Mouse (Mus musculus) right cerebral cortex, postnatal 36 days (tissue): ENCODE data around the gene Vps29.
A peak's percentile ranks its signal among the peaks of the same experiment; 100 is the strongest.
"Not testable (repeated sequence)": the region's sequence is repeated elsewhere in the genome, so short reads cannot be mapped to it uniquely, and the experiment has no call there.

ENCODE experiments used
- DNase-seq, 2 experiments: peaks; one replicate each; pipeline ENCODE4 v3.0.0; 2022; ENCODE audit warnings: low spot score in 2 of 2, mixed read lengths in 1 of 2

Gene Vps29

DNA sequence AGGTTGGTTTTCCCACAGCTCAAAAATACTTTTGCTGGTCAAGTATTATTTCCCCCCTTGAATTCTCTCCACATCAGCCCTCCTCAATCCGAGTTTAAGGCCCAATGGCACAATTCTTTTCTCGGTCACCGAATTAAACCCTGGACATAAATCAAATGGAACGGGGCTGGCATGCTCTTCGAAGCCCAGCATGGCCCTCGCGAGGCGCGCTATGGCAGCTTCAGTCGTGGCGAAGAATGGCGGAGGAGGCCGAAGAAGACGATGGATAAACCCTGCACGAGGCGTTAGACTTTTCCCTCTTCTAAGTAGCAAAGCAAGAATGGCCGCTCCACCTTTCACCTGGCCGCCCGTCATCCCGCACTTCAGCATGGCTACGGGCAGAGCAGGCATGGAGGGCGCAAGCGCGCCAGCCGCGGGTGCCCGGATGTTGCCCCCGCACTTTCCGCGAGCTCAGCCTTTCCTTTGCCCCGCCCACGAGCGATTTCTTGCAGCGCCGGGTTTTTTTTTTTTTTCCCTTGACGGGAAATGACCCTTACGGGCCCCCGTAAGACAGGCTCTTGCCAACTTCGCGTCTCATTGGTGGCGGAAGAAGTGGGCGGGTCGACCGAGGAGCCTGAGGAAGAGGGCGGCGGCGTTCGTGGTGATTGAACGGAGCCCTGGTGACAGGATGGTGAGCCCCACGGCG is at the start of gene Vps29, which contains the start of gene Rad9b:
TSS of gene Vps29 (plus strand) at position 563 of the 685 bp plus-strand sequence.
TSS of gene Rad9b (minus strand) at position 427 of the 685 bp plus-strand sequence.
- DNase-seq = peak; percentile 94

DNA sequence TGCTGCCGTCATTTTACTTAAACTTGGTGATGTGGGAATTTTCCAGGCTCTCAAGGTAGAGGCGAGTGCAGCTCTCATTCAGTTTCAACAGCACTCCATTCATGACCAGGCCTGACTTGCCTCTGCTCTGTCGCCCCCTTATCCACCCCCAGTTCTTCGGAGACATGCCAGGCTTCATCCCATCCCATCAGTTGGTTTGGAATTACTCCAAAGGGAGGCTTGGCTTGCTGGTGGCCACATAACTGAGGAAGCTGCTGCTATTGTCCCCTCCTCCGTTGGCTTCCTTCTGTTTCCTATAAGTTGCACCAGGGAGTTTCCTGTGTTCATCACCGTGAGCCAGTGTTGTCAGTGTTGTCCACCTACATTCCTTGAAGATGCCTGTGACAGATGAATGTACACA is 49.6 kb upstream of the Vps29 start:
- DNase-seq = no peak

DNA sequence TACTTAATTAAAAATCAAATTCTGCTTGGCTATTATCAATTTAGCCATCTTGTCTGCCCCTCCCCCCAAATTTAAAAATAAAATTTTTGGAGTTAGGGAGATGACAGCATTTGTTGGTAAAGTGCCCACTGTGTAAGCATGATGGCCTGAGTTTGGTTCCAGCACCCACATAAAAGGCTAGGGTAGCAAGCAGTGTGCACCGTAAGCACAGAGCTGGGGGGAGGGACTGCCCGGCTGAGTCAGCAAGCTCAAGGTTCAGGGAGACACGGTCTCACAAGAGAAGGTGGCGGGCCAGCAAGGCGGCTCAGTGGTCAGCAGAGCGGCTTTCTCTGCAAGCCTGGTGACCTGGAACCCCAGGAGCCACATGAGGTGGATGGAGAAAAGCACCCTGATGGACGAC is 48.7 kb upstream of the Vps29 start:
- DNase-seq = no peak

DNA sequence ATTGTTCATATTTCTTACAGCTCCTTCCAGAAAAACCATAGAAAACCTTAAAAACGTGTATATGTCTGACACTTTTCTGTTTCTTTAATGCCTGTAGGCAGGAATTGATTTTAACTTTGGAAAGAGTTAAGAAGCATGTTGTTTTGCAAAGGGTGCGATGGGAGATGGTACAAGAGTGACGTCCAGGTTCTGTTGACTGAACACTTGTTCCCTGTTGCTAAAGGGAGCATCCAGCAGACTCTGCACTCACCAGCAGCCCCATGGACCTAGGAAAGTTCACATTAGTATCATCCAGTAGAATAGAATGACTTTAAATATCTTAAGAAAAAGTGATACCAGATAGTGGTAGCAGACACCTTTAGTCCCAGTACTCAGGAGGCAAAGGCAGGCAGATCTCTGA is 47.6 kb upstream of the Vps29 start:
- no peak for DNase-seq

DNA sequence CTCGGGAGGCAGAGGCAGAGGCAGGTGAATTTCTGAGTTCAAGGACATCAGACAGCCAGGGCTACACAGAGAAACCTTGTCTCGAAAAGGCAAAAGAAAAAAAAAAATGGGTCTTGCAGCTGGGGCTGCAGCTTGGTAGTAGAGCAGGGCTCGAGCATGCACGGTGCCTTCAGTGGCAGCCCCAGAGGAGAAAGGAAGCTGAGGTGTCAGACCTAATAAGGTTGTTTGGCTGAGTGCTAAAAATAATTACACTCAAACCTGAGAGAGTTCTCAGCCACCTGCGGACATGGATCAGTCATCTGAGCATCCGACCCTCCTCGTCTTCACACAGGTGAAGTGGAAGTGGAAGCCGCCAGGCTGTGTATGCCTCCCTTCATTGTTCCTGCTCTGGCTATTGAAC is 43.5 kb upstream of the Vps29 start:
- DNase-seq = no peak

DNA sequence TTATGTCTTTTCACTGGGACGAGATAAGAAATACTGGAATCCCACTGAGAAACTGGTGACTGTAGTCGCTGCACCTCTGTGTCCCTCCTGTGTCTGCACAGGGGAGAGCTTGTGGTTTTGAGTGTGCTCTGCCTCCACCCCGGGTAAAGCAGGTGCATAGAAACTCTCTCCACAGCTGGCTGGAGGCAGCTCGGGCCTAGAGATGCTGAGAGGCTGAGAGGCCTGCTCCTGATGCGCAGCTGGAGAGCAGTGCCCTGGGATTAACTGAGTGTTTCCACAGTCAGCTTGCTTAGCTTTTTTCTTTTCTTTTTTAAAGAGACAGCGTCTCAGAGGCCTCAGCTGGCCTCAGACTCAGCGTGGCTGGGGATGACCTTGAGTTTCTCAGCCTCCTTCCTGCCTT is 42.5 kb upstream of the Vps29 start:
- no peak for DNase-seq

DNA sequence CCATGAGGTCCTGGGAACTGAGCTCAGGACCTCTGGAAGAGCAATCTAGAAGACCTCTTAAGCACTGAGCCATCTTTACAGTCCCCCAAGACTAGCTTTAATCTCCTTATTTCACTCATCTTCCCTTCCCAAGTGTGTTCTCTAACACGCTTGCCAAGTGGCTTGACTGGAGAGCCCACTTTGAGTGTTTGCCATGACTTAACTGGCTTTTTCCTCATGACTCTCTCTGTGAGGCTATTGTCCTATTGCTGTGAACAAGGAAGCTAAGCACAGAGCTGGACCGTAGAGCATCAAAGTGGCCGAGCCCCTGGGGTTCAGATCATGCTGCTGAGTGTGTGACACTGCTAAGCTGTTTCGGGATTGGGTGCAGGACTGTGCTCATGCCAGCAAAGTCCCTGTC is 41.8 kb upstream of the Vps29 start:
- DNase-seq = no peak

DNA sequence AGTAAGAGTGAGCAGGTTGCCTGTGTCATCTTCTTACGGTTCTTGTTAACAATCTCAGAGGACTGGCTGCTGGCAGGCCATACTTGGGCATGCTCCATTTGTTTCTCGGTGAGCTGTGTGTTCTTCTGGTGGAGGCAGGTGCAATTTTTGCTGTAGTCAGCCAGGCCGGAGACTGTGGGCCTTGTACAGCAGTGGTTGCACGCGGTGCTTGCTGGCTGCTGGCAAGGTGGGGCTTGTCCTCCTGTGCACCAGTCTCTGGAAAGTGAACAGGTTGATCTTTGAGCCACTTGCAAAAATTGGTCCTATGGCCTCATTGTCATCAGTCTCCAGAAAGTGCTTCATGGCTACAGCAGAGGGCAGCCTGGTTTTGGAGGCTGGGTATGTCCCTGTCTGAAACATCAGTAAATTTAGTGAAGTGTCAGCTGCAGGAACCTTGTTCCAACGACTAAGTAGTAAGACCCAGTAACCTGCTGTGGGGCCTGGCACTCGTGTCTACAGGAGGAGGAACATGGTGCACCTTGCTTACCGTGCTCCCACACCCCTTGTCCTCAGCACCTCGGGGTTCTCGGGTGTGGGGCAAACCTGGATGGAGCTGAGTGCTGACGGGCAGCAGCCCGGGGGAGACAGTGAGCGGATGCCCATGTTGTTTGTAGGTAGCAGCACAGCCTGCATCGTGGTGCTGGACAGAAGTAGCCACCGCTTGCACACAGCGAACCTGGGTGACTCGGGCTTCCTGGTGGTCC is 41.1 kb upstream of the Vps29 start:
- DNase-seq = no peak

DNA sequence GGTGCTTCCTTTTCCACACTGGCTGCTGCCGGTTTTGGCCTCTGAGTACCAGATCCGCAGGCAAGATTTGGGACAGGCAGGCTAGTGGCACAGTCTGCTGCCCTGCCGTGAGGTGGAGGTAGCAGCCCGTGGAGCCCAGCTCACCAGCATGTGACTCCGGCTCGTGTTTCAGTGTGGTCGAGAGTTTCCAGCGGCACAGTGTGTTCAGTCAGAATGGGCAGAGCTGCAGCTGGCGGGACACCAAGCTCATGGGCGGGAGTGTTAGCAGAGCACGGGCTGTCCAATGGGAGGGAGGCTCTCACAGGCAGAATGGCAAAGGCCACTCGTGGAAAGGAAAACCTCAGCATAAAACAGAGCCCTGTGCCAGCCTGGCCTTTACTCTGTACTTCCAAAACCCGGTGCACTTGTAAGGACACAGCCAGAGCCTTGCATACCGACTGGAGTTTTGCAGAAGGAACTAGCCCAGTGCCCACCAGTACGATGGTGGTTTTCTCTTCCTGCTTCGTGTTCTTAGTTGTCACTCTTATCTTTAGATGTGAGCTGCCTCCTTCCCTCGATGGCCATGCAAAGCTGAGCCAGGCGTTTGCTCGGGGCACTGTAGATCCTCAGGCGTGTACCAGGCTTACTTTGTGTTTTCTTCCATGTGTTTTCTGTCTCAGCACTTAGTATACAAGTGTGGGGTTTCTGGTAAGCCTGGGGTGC is 39.1 kb upstream of the Vps29 start:
- peak; percentile 90 to 94 for DNase-seq

DNA sequence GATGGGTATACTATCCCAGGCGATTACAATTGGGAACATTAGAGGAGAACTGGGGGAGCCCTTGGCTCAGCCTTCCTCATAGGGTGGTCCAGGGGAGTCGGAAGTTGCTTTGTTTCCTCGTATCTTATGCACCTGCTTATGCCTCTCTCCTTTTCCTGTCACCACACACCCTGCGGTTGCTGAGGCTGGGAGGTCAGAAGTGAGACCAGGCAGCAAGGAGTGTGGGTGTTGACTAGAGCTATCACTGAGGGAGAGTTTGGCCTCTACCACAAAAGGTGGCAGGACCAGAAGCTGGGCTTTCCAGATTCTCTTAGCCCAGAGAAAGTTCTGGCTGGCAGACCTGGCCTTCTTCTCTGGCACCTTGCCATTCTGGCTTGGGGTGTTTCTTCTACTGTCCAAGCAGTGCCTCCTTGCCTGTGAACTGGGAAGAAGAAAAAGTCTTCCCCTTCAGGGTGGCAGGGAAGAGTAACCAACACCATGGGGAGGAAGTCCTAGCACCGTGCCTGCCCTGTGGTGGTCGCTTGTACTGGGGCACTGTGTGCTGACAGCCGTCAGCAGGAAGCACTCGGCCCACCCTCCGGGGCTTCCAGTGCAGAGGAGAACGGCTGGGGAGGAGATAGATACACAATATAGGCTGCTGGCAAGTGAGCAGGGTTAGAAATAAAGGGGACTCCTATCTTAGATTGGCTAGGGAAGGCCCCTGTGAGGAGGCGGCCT is 36.7 kb upstream of the Vps29 start:
- no peak for DNase-seq

DNA sequence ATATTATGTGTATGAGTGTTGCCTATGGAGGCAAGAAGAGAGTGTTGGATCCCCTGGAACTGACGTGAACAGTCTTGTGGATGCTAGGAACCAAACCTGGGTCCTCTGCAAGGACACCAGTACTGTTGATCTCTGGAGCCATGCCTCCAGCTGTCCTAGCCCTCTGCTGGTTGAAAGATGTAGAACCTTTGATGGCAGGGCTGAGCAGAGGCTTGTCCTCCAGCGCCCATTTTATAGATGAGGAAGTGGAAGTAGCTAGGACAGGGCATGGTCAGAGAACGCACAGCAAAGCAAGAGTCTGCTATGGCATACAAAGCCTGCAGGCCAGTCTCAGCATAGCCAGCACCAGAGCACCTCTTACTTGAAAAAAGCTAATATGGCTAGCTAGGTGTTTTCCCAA is 36.1 kb upstream of the Vps29 start:
- DNase-seq = no peak

DNA sequence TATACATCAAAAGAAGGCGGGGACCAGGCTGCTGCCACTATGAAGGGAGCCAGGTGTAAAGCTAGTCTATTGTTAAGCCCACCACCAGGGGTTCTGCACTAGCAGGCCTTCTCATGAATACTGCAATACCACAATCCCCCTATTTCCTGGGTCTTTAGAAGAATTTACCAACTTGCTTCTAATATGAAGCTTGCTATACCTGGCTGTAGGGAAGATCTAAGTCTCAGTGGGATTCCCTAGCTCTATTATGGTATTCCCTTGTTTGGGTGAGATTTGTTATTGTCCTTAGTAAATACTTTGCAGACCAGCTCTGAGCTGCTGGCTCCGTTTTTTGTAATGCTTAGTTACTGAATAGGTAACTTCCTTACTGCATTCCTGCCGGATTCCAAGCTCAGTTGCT is 35.2 kb upstream of the Vps29 start:
- DNase-seq = not testable (repeated sequence)

DNA sequence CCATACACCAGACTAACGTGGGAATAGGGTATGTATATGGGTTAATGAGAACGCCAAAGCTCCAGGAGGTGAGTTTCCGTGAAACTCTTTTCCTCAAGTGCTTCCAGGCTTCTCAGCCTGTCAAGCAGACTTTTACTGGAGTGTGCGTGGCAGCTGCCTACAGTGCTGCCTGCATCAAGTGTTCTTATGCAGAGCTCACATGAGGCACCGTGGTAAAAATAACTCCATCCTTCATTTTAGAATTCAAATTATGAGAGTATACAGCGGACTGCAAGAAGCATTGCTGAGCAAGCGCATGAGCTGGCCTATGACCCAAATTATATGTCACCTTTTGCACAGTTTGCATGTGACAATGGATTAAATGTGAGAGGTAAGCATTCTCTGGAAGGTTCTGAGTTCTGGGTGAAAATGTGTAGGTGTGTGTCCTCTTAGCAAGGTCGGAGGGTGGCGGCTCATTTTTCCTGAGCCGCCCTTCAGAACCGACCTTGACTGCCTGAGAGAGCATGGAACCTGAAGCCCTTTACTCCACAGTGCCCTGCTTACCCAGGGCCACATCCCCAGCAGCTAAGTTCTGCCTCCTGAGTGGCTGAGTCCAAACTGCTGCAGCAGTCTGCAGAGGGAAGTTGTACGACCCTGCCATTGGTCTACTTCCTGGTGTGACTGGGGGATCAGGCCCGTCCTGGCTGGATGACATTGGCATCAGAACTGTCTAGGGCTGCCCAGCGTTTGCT is 34.5 kb upstream of the Vps29 start:
- DNase-seq = peak in 1 of 2 experiments; percentile 66

DNA sequence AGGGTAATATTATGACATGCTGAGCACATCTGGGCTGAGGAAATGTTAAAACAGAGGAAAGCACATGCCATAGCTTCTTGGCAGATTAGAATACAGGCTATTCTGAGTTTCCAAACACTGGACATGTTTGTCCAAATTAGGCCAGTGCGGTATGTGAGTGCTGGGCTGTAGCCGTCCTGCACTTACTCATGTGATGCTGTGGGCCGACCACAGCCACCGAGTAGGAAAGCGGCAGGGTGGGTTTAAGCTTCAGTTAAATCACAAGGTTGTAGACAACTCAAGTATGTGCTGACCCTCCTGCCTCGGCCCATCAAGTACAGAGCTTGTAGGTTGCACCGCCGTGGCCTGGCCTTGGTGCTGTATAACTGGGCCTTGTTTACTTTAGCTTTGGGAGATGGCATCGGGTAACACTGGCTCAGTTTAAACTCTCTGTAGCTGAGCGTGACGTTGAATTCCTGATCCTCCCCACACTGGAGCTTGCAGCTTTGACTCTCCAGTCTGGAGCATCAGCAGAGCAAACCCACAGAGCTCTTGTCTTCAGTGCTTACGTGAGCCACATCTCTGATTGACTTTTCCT is 33.9 kb upstream of the Vps29 start:
- DNase-seq = no peak

DNA sequence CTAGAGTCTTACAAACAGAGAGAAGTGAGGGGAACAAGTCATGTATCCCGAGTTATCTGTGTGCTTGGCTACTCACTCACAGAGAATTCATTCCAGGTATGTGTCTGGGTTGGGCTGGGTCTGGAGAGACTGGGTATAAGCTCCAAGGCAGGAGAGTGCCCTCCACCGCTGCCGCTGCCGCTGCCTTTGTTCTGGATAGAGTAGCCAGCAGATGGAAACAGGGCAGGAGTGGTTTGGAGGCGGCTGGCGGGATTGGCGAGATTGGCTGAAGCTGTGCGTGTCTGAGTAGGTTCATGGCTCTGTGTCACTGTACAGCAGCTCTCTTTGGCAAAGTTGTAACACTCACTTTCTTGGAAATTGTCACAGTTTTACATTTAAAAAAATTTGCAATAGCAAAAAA is 30.6 kb upstream of the Vps29 start:
- no peak for DNase-seq

DNA sequence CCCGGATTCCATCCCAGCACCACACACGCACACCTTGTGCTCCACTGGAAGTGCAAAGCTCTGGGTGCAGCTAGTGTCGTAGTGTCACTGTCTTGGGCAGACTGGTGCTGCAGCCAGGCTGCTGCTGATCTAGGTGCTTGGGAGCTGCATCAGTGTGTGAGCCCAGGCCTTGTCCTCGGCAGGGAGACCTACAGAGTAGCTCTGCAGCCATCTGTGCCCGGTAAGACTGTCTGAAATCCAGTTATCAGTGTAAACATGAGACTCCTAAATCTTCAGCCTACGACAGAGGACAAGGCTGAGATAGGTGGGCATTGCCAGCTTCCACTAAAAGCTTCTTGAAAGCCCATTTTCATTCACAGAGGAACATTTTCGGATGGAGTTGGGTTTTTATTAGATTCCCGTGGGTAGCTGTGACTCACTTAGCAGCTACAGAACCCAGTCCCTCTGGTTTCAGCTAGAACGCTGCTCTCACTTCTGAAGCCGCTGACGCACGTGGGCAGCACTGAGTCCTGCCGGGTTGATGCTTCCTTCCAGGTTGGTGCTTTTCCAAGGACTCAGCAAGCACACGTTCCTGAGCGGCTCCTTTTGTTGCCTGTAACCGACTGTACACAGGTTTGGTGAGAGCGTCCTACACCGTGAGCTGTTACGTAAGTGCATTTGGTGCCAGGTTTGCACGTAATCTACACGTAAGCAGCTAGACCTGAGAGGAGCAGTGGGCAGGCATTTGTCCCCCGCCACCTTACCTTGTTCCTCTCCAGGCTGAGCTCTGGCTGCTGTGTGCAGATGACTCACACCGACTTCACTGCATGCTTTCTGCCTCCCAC is 29.3 kb upstream of the Vps29 start:
- DNase-seq = peak; percentile 88 to 94

DNA sequence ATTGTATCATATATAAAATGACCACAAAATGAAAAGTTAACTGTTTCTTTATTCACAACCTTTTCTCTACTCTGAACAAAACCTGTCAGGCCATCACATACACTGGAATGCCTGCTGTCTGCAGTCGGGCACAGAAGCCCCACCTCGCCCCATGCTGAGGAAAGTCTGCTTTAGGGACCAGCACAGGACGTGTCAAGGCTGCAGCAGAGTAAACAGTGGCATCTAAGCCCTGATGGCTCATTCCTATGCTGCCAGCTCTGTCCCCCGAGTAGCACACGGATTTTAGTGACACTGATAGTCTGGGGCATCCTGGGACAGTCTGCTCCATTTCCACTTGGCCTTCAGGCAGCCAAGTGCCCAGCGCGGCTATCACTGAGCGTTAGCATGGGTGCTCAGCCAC is 28.7 kb upstream of the Vps29 start:
- no peak for DNase-seq

DNA sequence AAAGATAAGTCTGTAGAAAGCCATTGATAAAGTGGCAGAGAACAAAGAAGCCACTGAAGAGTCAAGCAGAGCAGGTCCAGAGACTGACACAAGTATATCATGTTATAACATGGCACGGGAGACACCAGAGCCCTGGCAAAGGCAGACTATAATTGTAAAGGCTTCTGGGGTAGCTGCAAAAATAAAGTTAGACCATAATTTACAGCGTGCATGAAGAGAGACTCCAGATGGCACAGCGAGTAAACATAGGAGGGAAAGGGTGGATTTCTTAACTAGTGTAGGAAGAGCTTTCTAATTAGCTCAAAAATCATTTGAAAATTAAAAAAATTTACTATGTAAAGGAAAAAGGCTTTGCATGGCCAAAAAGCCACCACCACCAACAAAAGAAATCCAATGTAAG is 26.9 kb upstream of the Vps29 start:
- DNase-seq = no peak

DNA sequence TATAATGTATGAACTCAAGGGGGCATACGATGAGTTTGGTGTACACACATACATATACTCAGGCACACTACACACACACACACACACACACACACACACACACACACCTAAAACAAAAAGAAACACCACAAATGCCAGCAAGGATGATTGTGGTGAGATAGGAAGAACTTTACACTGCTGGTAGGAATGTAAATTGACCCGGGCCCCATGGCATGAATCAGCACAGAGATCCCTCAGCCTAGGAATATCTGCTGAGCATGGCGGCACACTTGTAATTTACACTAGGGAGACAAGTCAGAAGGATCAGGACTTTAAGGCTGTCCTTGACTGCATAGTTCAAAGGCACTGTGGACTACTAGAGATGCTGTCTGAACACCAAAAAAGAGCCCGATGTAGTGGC is 23.9 kb upstream of the Vps29 start:
- DNase-seq = no peak

DNA sequence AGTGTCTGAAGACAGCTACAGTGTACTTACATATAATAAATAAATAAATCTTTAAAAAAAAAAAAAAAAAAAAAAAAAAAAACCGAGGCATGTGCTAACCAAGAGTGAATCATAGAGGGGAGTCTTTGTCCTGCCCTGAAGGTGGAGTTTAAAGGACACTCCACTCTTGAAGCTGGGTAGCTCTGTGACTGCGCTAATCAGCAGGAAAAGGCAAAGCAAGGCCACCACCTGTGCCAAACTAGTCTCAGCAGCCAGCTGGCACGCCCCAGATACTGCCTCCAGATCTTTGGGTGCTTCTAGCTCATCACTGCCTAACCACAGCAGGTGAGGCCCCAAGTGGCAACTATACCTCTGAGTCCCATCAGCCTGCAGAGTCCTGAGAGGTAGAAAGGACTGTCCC is 19.5 kb upstream of the Vps29 start:
- no peak for DNase-seq
